Mouse (Mus musculus) midbrain, embryonic 12.5 days (tissue): ENCODE measurements around the gene Bsn. TPM values are rescaled to one million over a fixed set of nuclear protein-coding genes. Genes with fewer than 3 reads are reported as not detected.

Source experiments
- ATAC-seq: fragments of 200-750 bp; cut with Nextera tagmentation; 2 replicates; pipeline ENCODE4 v1.8.0; 2017; ENCODE audit warnings: low read depth, moderate TSS enrichment, moderate library complexity; ENCODE audit not compliant: low FRiP score
- H3K27ac ChIP-seq: fragments of 300-500 bp; sonication (generic); replicated peaks from 2 replicates; pipeline ENCODE4 v1.5.1; 2016; ENCODE audit warnings: mild to moderate bottlenecking
- H3K27me3 ChIP-seq: fragments of 300-500 bp; sonication (generic); 2 replicates; pipeline ENCODE4 v1.6.1; 2016; ENCODE audit warnings: mild to moderate bottlenecking
- H3K36me3 ChIP-seq: fragments of 300-500 bp; sonication (generic); 2 replicates; pipeline ENCODE4 v1.6.1; 2016
- H3K4me1 ChIP-seq: fragments of 300-500 bp; sonication (generic); 2 replicates; pipeline ENCODE4 v1.6.1; 2016
- H3K4me2 ChIP-seq: fragments of 300-500 bp; sonication (generic); replicated peaks from 2 replicates; pipeline ENCODE4 v1.6.1; 2016; ENCODE audit warnings: mild to moderate bottlenecking, moderate library complexity
- H3K4me3 ChIP-seq: fragments of 300-500 bp; sonication (generic); 2 replicates; pipeline ENCODE4 v1.5.1; 2016; ENCODE audit warnings: mild to moderate bottlenecking
- H3K9ac ChIP-seq: fragments of 300-500 bp; sonication (generic); replicated peaks from 2 replicates; pipeline ENCODE4 v1.6.1; 2016; ENCODE audit warnings: mild to moderate bottlenecking, moderate library complexity
- H3K9me3 ChIP-seq: fragments of 300-500 bp; sonication (generic); 2 replicates; pipeline ENCODE4 v1.6.1; 2016; ENCODE audit warnings: mild to moderate bottlenecking
- WGBS: fragments of 180-500 bp; shearing (Covaris S2); methylation state at CpG from one replicate; pipeline ENCODE4 v1.1.7; 2016; 5-methylcytosine and 5-hydroxymethylcytosine counted together
- polyA plus RNA-seq: library from polyadenylated mRNA; unstranded; fragments of >200 nt; fragmentation: Nextera tagmentation; extraction: Ambion mirVana; gene quantifications from 2 replicates; pipeline ENCODE4 v1.2.1, GENCODE M21; 2016

The Bsn gene
- polyA plus RNA-seq, 1 experiment from 2014 or later: 4.4 TPM

- 10% methylated on average over 3 of the region's 3 CpGs for WGBS
- Histone ChIP-seq H3K27me3 (no peaks in the 10 kb centered on the region), H3K9ac (0 out of 2 replicates have a peak overlapping the region, but pooled peaks have one; percentile 90), H3K4me3 (peak overlapping the region; percentile 88; the same call in 1 of the 2 replicates), H3K4me1 (peaks cover 28% of the 10 kb centered on the region), H3K9me3 (no peaks in the 10 kb centered on the region), H3K36me3 (peaks cover 29% of the 10 kb centered on the region), H3K4me2 (peak overlapping the region; percentile 95), H3K27ac (no peak overlapping the region)
- no peak for ATAC-seq
These were observed 94.7 kb downstream of the Bsn start for GRCm38 (mm10) chr9:108095518-108095917.

DNA sequence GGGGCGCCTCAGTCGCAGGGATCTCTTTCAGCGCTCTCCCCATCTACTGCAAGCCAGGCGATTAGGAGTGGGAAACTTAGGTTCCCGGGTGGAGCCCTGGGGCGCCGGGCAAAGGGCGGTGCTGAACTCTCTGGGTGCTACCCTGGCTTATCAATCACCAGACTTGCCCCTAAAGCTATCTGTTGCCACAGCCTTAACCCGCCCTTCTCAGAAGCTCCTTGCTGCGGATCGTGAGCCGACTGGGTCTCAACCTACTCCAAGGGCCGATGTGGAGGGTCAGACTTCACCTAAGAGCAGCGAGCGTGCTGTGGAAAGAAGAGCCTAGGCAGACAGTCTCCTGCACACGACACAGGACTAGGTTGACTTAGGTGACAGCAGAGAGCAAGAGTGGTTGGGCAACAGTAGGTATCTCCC is 95.2 kb downstream of the Bsn start:
- peaks cover 28% of the 10 kb centered on the region for H3K4me1 ChIP-seq

GRCm38 (mm10) chr9:108094184-108094941 is 95.8 kb downstream of the Bsn start, which contains the start of gene Apeh:
TSS of gene Apeh (minus strand) at chr9:108094606.
- peaks cover 28% of the 10 kb centered on the region for H3K4me1 ChIP-seq
- H3K36me3 ChIP-seq: peaks cover 38% of the 10 kb centered on the region
- peak within 1 kb of the TSS; percentile 88 for H3K4me3 ChIP-seq
- H3K27ac ChIP-seq: peak within 1 kb of the TSS; percentile 73
- WGBS: under 1% methylated on average over 51 of the region's 52 CpGs
- no peaks in the 10 kb centered on the region for H3K27me3 ChIP-seq
- H3K4me2 ChIP-seq: peak within 1 kb of the TSS; percentile 95
- peak; percentile 94 for ATAC-seq
- peak within 1 kb of the TSS; percentile 90 for H3K9ac ChIP-seq
- H3K9me3 ChIP-seq: no peaks in the 10 kb centered on the region

More for the DNA sequence above, 95.2 kb downstream of the Bsn start:
- Histone ChIP-seq H3K27me3 (no peaks in the 10 kb centered on the region), H3K4me2 (peak overlapping the region; percentile 95), H3K4me3 (peak overlapping the region; percentile 88), H3K27ac (peak overlapping the region; percentile 52), H3K9me3 (no peaks in the 10 kb centered on the region), H3K36me3 (peaks cover 35% of the 10 kb centered on the region), H3K9ac (peak overlapping the region; percentile 90)
- ATAC-seq: peak; percentile 14; the same call in 1 of the 2 replicates
- WGBS: under 1% methylated on average over 16 of the region's 16 CpGs

- H3K9ac ChIP-seq: peak overlapping the region; percentile 90
- H3K9me3 ChIP-seq: no peaks in the 10 kb centered on the region
- 75% methylated on average over 10 of the region's 10 CpGs for whole genome bisulfite sequencing
- peaks cover 28% of the 10 kb centered on the region for H3K4me1 ChIP-seq
- peaks cover 44% of the 10 kb centered on the region for H3K36me3 ChIP-seq
- H3K27ac ChIP-seq: no peak overlapping the region; the same call in 1 of the 2 replicates
- no peaks in the 10 kb centered on the region for H3K27me3 ChIP-seq
- no peak for ATAC-seq
- peak overlapping the region; percentile 95 for H3K4me2 ChIP-seq
- peak overlapping the region; percentile 88 for H3K4me3 ChIP-seq
These were observed 96.6 kb downstream of the Bsn start for GRCm38 (mm10) chr9:108093586-108093985.

- H3K9me3 ChIP-seq: no peaks in the 10 kb centered on the region
- no peak overlapping the region for H3K4me2 ChIP-seq
- H3K27ac ChIP-seq: no peak overlapping the region
- no peaks in the 10 kb centered on the region for H3K27me3 ChIP-seq
- H3K36me3 ChIP-seq: peaks cover 73% of the 10 kb centered on the region
- WGBS: 96% methylated on average over 7 of the region's 7 CpGs
- peaks cover 24% of the 10 kb centered on the region for H3K4me1 ChIP-seq
- H3K9ac ChIP-seq: no peak overlapping the region
- H3K4me3 ChIP-seq: no peak overlapping the region
- ATAC-seq: no peak
These were observed 99.5 kb downstream of the Bsn start for GRCm38 (mm10) chr9:108090611-108091120.

DNA sequence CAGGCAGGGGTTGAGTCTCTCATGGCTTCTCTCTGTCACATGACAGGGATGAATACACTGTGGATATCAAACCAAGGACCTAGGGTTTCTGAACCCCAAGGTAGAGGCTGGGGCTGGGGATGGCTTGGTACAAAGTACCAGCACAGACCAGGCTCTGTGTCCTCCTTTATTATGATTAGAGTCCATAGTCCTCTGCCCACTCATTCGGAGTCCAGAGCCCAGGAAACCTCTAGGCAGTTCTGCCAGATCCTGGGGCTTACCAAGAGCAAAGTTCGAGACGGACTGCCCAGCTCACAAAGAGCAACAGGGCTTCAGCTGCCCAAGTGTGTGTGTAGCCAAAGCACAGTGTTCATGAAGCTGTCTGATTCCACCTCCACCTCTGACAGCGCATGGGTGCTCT is 104.9 kb downstream of the Bsn start:
- H3K27ac ChIP-seq: no peak overlapping the region
- H3K4me1 ChIP-seq: peaks cover 2% of the 10 kb centered on the region; the same call in 1 of the 2 replicates
- peaks cover 42% of the 10 kb centered on the region for H3K27me3 ChIP-seq
- no peak for ATAC-seq
- H3K9me3 ChIP-seq: no peaks in the 10 kb centered on the region
- H3K36me3 ChIP-seq: peaks cover 62% of the 10 kb centered on the region
- no peak overlapping the region for H3K9ac ChIP-seq
- WGBS: 95% methylated on average over 4 of the region's 4 CpGs
- H3K4me3 ChIP-seq: no peak overlapping the region
- no peak overlapping the region for H3K4me2 ChIP-seq

- peaks cover 9% of the 10 kb centered on the region for H3K4me1 ChIP-seq
- peaks cover 45% of the 10 kb centered on the region for H3K36me3 ChIP-seq
- H3K27me3 ChIP-seq: peaks cover 43% of the 10 kb centered on the region
- no peak overlapping the region for H3K4me2 ChIP-seq
- ATAC-seq: no peak
- H3K9me3 ChIP-seq: no peaks in the 10 kb centered on the region
- WGBS: 86% methylated on average over 6 of the region's 6 CpGs
- no peak overlapping the region for H3K27ac ChIP-seq
- H3K4me3 ChIP-seq: no peak overlapping the region
- H3K9ac ChIP-seq: no peak overlapping the region
These were observed 106.6 kb downstream of the Bsn start for GRCm38 (mm10) chr9:108083561-108083960.

DNA sequence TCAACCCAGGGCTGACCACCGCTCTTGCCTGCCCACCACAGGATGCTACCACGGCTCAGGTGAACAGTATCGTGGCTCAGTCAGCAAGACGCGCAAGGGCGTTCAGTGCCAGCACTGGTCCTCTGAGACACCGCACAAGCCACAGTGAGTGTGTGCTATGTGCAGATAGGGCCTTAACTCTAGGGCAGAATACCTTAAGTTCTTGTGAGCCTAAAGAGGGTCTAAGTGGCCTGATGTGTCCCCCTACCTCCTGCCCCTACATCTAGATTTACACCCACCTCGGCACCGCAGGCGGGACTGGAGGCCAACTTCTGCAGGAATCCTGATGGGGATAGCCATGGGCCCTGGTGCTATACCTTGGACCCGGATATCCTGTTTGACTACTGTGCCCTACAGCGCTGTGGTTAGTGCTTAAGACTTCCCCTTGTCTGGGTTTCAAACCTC is 107.2 kb downstream of the Bsn start, which contains the start of gene Rnf123:
TSS of gene Rnf123 (minus strand) at position 359 of the 444 bp plus-strand sequence.
- WGBS: 38% methylated on average over 12 of the region's 12 CpGs
- H3K27ac ChIP-seq: no peak within 1 kb of the TSS
- peaks cover 15% of the 10 kb centered on the region for H3K4me1 ChIP-seq
- H3K27me3 ChIP-seq: peaks cover 43% of the 10 kb centered on the region
- no peaks in the 10 kb centered on the region for H3K9me3 ChIP-seq
- H3K9ac ChIP-seq: 0 out of 2 replicates have a peak within 1 kb of the TSS, but pooled peaks have one; percentile 8
- no peak within 1 kb of the TSS for H3K4me3 ChIP-seq
- no peak for ATAC-seq
- peaks cover 40% of the 10 kb centered on the region for H3K36me3 ChIP-seq
- H3K4me2 ChIP-seq: 0 out of 2 replicates have a peak within 1 kb of the TSS, but pooled peaks have one; percentile 3

DNA sequence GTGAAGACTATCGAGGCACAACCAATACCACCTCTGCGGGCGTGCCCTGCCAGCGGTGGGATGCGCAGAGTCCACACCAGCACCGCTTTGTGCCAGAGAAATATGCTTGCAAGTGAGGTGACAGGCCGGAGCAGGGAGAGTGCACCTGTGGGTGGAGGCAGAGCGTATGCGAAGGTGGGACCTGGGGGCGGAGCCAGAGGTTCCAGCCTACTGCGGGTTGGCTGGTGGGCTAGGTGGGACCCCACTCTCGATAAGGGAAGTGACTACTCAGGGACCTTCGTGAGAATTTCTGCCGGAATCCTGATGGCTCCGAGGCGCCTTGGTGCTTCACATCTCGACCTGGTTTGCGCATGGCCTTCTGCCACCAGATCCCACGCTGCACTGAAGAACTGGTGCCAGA is 107.6 kb downstream of the Bsn start:
- no peak for ATAC-seq
- Histone ChIP-seq H3K36me3 (peaks cover 35% of the 10 kb centered on the region), H3K27ac (no peak overlapping the region), H3K27me3 (peaks cover 43% of the 10 kb centered on the region), H3K4me1 (peaks cover 18% of the 10 kb centered on the region), H3K9ac (0 out of 2 replicates have a peak overlapping the region, but pooled peaks have one; percentile 8), H3K4me2 (0 out of 2 replicates have a peak overlapping the region, but pooled peaks have one; percentile 3), H3K4me3 (no peak overlapping the region), H3K9me3 (no peaks in the 10 kb centered on the region)
- WGBS: 8% methylated on average over 19 of the region's 19 CpGs

DNA sequence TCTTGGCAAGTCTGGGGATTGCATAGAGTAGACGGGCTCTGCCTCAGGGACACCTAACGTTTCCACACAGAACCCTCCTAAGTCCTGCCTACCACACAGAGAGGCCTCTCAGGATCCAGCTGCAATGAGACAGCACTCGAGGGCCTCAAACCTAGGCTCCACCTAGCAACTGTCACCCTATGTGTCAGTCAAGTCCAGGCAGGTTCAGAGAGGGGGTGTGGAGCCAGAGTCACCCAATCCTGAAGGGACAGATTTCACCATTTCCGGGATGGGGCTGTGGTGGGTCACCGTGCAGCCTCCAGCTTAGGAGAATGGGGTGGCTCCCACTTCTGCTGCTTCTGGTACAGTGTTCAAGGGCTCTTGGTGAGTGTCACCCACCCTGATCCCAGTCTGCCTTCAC is 110.0 kb downstream of the Bsn start, which contains the start of gene Mst1:
TSS of gene Mst1 (plus strand) at position 269 of the 400 bp plus-strand sequence.
- ATAC-seq: no peak
- Histone ChIP-seq H3K4me2 (peak within 1 kb of the TSS; percentile 93), H3K9me3 (no peaks in the 10 kb centered on the region), H3K36me3 (peaks cover 11% of the 10 kb centered on the region), H3K4me1 (peaks cover 18% of the 10 kb centered on the region), H3K4me3 (peak within 1 kb of the TSS; percentile 76), H3K9ac (peak within 1 kb of the TSS; percentile 85), H3K27ac (no peak within 1 kb of the TSS), H3K27me3 (peaks cover 43% of the 10 kb centered on the region)
- 75% methylated on average over 5 of the region's 5 CpGs for WGBS

- 59% methylated on average over 7 of the region's 7 CpGs for WGBS
- H3K4me2 ChIP-seq: no peak overlapping the region
- H3K4me3 ChIP-seq: no peak overlapping the region
- no peak overlapping the region for H3K9ac ChIP-seq
- H3K4me1 ChIP-seq: peaks cover 7% of the 10 kb centered on the region
- H3K9me3 ChIP-seq: no peaks in the 10 kb centered on the region
- ATAC-seq: no peak
- H3K27ac ChIP-seq: no peak overlapping the region
- no peaks in the 10 kb centered on the region for H3K27me3 ChIP-seq
- H3K36me3 ChIP-seq: peaks cover 29% of the 10 kb centered on the region; the same call in 1 of the 2 replicates
These were observed 116.8 kb downstream of the Bsn start for GRCm38 (mm10) chr9:108073141-108073930.
